Mouse (Mus musculus) brown adipose tissue, adult 24 weeks (tissue): ENCODE data around the gene Zdhhc4. TPM values are rescaled to one million over a fixed set of nuclear protein-coding genes. Genes with fewer than 3 reads are reported as not detected.

Experiments used
- H3K27ac ChIP-seq: fragments of 200-500 bp; replicated peaks from 2 replicates; pipeline ENCODE4 v1.5.1; 2012; ENCODE audit warnings: low read depth, mild to moderate bottlenecking, low read length
- H3K4me1 ChIP-seq: fragments of 200-500 bp; 2 replicates; pipeline ENCODE4 v1.6.1; 2012; ENCODE audit warnings: low read length, mixed read lengths; ENCODE audit not compliant: control insufficient read depth, insufficient read depth, insufficient read length
- H3K4me3 ChIP-seq: fragments of 200-500 bp; 2 replicates; pipeline ENCODE4 v1.5.1; 2012; ENCODE audit warnings: low read depth, mild to moderate bottlenecking, low read length, moderate library complexity; ENCODE audit not compliant: insufficient read depth
- polyA plus RNA-seq: library from polyadenylated mRNA; stranded (reverse); fragments of >200 nt; gene quantifications from 2 replicates; pipeline ENCODE4 v1.2.4, GENCODE M21; 2012; ENCODE audit not compliant: missing spikeins, insufficient read depth, insufficient read length

The Zdhhc4 gene
- polyA plus RNA-seq, result 39.0 and 39.8 TPM in 2 replicates

DNA sequence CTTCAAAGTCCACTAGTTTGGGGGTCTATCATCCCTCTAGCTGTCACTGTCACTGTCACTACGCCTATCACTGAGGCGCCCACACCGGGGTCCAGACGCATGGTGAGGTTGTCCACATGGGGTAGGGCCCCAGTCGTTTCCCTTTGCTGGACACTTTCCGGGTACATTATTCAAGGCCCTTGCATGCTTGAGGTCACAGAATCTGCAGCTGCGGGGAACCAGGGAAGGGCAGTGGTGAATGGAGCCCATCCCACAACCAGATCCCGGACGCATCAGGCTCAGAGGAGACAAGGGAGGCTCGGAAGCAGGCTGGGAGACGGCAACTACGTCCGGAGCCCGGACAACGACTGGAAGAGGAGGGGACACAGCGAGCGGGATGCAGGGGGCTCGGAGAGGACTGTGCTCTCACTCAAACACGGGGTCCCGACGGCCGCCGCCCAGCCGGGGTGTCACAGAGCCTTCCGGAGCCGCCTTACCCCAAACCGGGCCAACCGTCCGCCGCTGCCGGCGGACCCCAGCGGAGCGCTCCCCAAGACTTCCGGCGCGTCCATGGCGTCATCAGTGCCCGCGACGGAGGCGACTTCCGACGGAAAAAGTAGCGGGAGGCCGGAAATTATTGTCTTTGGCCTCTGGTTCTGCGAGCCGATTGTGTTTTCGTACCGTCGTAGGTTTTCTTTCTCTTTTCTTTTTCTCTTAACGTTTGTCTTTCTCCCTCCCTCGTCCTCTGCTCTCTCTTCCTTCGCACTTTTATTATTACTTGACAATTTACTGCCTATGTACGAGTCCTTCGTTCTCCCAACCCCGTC lies at the start of gene Zdhhc4:
Gene Zdhhc4 (minus strand): TSS at position 567 of the 806 bp plus-strand sequence.
- Histone ChIP-seq H3K4me1 (peaks cover 5% of the 10 kb centered on the region), H3K4me3 (peak within 1 kb of the TSS; percentile 99), H3K27ac (peak within 1 kb of the TSS; percentile 93)

DNA sequence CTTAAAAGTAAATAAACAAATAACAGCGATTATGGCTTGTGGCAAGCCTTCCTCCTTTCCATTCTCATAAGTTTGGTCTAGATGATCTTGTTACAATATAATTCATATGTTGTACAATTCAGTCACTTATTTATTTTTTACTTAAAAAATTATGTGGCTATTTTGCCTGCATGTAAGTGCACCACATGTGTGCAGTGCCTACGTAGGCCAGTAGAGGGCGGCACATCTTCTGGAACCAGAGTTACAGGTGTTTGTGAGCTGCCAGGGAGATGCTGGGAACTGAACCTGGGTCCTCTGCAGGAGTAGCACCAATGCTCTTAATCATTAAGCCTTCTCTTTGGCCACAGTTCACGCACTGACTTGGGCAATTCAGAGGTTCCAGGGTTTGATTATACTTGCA lies 47.1 kb upstream of the Zdhhc4 start:
- no peak overlapping the region for H3K4me3 ChIP-seq
- no peaks in the 10 kb centered on the region for H3K4me1 ChIP-seq
- no peak overlapping the region for H3K27ac ChIP-seq

DNA sequence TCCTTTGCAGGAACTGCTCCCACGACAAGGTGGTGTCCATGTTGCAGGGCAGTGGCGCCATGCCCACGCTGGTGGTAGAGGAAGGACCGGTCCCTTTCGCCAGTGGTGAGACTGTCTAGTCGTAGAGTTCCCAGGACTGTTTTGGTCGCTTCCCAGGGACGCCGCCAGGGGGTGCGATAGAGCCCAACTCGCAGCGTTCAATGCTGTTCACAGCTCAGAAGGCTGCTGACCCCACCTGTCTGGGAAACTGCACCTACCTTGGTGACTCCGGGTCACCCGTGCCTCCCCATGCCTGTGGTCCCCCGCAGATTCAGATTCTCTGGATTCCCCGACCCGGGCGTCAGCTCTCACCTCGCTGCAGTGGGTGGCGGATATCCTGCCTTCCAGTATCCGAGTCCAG lies 46.2 kb upstream of the Zdhhc4 start:
- Histone ChIP-seq H3K4me3 (no peak overlapping the region), H3K4me1 (no peaks in the 10 kb centered on the region), H3K27ac (no peak overlapping the region)

DNA sequence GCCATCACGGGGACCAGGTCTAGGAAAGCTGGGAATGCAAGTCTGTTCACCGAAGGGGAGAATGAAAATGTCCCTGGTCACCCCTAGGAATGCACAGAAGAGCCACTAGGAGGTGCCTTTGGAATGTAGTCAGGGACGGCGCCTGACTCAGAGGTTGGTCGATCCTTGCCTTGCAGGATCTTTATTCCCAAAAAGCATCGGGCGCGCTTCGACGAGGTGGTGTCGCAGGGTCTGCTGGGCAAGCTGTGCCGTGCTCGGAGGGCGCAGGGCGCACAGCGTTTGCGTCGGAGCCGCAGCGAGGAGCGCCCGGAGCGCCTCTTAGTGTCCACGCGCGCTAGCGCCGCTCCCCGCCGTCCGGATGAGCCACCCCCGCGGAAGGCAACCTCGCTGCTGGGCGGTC lies 43.8 kb upstream of the Zdhhc4 start:
- Histone ChIP-seq H3K4me3 (peak overlapping the region; percentile 39; the same call in 1 of the 2 replicates), H3K4me1 (no peaks in the 10 kb centered on the region), H3K27ac (no peak overlapping the region)

DNA sequence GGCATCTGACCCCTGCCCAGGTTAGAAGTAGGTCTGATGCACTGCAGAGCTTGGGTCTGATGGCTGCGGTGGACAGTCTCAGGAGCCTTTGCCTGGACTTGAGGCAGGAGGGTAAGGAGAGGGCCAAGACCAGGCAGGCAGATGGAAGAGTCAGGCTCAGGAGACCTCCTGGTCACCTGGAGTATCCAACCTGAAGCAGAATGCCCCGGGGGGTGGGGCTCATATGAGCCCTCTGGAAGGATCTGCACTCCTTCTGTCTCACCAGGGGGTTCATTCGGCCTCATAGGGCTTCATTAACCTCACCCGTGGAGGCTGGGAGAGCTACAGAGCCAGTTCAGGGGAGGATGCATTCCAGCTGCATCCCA lies 42.1 kb upstream of the Zdhhc4 start:
- no peak overlapping the region for H3K4me3 ChIP-seq
- no peaks in the 10 kb centered on the region for H3K4me1 ChIP-seq

DNA sequence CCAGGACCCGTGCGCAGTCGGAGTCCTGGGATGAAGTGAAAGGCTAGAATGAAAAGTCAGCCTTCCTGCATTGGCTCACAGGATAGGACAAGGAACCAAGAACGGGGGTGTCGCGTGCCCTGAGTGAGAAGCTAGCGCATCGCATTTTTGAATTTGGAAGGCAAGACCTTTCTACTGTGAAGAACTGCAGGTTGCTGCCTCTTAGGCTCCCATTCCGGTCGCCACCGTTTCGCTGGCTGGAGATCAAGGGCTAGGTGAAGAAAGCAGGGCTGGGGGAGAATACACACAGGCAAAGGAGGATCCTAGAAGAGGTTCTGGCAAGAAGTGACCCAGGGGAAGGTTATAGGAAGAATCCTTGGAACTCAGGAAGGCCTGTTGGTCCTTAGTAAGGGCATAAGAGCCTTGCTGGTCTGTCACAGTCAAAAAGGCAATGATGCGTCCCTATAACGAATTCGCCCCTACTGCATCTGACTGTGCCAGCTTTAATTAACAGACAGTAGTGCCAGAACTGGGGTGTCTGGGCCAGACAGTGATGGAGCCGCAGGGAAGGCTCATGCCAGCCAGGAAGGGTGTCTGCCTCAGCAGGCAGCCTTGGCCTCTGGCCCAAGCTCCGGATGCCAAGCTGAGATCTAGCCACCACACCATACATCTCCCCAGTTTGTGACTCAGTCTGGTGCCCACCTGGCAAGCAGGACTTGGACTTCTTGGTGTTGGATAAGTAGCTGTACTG lies 41.5 kb upstream of the Zdhhc4 start:
- no peaks in the 10 kb centered on the region for H3K4me1 ChIP-seq
- no peak overlapping the region for H3K4me3 ChIP-seq
- no peak overlapping the region for H3K27ac ChIP-seq

More for the DNA sequence above, 42.1 kb upstream of the Zdhhc4 start:
- no peak overlapping the region for H3K27ac ChIP-seq

DNA sequence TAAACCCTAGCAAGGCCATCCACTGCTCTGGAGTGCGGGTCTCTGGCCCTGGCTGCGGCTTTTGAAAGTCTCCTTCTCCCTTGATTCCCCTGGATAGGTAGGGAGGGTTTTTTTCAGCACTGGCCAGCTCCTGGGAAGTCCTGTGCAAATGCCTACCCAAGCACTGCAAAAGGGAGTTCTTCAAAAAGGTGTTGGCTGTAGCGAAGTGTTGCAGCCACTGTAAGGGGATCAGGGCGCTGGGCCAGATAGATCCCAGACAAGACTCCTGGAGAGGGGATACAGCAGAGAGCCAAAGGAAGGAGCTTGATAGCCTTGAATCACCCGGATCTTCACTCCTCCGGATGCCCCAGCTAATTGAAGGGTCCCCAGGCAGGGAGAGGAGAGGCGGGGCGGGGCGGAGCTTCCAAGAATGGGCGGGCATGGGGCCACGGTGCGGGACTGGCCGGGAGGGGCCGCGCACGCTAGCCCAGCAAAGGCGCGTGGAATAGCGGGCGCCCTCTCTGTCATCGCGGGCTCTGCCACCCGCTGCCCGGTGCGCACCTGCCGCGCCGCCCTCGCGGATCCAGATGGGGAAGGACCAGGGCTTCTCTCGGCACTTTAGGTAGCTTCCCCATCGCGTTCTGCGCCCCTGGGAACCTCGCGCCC lies 40.7 kb upstream of the Zdhhc4 start:
- H3K4me3 ChIP-seq, result no peak overlapping the region
- no peak overlapping the region for H3K27ac ChIP-seq
- no peaks in the 10 kb centered on the region for H3K4me1 ChIP-seq

DNA sequence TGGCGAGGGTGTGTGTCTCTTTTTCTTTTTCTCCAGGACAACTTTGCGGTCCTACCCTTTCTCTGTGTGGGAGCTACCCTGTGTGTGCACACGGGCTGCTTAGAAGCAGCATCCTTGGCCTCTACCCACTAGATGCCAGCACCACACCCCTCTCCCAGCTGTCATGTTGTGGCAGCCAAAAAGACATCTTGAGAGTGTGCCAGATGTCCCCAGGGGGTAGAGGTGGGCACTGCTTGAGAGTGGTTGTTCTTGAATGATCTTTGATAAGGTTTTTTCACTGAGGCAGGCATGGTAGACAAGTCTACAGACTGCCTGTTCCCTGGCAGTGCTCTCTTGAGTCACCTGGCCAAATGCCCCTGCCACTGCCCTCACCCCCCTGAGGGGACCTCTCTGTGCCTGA lies 38.9 kb upstream of the Zdhhc4 start:
- H3K4me1 ChIP-seq, result no peaks in the 10 kb centered on the region
- no peak overlapping the region for H3K27ac ChIP-seq
- no peak overlapping the region for H3K4me3 ChIP-seq

DNA sequence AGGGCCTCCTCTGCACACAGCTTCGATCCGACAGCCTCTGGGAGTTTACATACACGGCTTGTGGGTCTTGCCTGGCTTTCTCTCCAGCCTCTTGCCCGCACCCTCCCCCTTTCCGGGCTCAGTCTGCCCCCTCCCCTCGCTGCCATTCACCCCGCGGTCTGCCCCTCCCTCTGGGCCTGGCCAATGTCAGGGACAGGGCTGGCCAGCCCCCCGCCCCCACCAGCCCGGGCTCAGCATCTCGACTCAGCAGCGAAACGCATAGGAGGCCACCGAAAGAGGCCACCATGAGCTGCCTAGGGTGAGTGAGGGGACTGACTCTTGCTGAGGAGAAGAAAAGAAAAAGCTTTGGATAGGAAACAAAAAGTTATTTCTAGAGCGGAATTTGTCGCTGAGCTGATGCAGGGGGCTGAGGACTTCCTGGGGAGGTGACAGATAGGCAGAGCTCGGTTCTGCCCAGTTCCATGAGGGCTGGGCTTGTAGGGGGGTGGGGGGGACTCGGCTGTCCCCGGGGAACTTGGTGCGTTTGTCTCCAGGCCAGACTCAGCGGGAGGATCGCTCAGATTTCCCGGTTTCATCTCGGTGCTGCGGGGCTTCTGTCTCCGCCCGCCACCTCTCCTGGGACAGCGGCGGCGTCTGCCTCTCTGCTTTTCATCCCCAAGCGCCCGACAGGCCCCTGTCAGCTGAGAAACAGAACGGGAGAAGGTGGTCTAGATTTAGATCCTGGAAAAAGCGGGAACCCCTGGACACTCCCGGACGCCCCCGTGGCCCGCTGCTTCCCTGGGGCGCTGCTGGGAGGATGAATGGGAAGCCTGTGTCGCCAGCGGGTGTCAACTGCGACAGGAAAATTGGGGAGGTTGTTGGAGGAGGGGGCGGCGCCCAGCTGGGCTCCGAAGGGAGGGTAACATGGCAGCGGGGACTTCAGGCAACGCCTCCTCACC lies 34.9 kb upstream of the Zdhhc4 start:
- H3K4me1 ChIP-seq, result no peaks in the 10 kb centered on the region
- peak overlapping the region; percentile 30; the same call in 1 of the 2 replicates for H3K4me3 ChIP-seq
- H3K27ac ChIP-seq, result no peak overlapping the region

DNA sequence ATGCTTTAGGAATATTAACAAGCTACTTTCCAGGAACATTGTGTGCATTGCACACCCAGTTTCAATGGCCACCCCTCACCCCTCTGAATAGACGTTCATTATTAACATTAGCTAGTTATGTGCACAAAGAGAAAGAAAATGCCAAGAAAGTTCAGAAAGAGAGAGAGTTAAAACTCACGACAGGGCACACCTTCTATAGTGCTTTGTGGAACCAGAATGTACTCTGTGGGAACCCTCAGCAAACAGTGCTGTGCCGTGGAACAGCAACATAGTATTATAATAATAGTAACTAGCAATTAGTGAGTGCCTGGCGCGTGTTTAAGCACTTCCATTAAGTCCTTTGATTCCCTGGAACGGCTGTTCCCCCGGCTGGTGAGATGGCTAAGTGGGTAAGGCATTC lies 32.4 kb upstream of the Zdhhc4 start:
- H3K4me1 ChIP-seq, result no peaks in the 10 kb centered on the region
- H3K4me3 ChIP-seq, result no peak overlapping the region
- no peak overlapping the region for H3K27ac ChIP-seq

DNA sequence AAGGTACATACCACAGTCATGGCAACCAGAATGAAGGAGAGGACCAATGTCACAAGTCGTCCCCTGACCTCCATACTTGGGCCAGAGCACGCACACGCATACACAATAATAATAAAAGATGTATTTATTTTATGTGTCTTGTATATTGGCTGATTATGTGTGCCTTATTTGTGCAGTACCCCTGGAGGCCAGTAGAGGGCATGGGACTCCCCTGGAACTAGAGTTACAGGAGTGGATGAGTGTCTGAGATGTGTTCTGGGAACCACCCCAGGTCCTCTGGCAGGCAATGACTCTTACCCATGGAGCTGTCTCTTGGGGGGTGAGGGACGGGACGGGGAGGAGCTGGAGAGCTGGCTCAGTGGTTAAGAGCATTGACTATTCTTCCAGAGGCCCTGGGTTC lies 30.9 kb upstream of the Zdhhc4 start:
- Histone ChIP-seq H3K4me3 (no peak overlapping the region), H3K4me1 (no peaks in the 10 kb centered on the region), H3K27ac (no peak overlapping the region)

DNA sequence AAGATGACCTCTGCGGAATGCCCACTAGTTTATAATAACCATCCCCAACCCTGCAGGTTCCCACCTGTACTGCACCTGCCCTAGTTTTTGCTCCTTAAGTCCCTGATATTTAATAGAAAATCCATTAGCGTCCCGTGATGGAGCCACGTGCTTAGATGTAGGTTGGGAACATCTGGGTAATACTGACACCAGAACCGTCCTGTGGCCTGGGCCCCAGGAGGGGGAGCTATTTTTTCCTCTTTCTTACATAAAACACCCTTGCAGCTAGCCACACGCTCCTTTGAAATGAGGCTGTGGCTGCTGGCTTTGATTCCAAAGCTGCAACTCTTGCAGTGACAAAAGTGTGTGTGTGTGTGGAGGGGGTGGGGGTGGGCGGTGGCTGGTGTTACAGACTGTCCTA lies 30.2 kb upstream of the Zdhhc4 start:
- no peak overlapping the region for H3K4me3 ChIP-seq
- H3K27ac ChIP-seq, result no peak overlapping the region
- H3K4me1 ChIP-seq, result no peaks in the 10 kb centered on the region

DNA sequence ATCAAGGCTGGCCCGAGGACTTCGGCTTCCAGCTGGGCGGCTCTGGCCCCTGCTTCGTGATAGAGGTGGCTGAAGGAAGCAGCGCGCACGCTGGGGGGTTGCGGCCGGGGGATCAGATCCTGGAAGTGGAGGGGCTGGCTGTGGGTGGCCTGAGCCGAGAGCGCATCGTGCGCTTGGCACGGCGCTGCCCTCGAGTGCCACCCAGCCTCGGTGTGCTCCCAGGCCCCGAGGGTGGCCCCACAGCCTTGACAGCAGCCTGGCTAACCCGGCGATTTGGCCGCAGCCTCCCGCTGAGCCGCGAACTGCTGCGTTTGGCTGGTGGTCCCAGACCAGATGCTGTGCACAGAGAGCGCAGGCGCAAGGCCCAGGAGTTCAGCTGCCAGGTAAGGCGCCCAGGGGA lies 28.5 kb upstream of the Zdhhc4 start:
- Histone ChIP-seq H3K4me1 (no peaks in the 10 kb centered on the region), H3K27ac (no peak overlapping the region), H3K4me3 (no peak overlapping the region)

DNA sequence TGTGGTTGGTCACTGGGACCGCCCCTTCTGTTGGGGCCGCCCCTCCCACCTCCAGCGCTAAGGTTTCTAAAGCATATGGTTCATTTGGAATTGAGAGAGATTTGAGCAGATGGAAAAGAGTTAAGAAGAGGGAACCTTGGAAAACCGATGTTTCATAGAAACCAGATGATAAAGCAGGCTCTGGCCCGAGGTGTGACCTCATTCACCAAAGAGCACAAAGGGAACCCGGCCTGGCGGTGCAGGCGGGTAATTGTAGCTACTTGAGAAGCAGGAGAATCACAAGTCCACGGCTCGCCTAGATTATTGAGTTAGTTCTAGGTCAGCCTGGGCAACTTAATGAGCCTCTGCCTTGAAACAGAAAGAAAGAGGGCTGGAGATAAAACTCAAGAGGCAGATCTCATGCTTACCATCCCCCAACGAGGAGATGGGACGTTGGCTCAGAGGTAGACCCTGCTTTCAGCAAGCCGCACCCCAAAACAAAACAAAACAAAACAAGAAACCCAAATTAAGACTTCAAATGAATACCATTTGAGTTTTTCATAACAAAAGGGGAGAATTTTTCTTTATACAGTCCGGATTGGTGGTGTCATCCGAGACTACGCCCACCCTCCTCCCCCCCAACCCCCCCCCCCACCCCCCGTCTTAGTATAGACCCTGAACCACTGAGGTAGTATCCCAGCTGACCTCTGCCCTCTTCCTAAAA lies 27.8 kb upstream of the Zdhhc4 start, which contains the start of gene Grid2ip:
Gene Grid2ip (plus strand): TSS at position 653 of the 703 bp plus-strand sequence.
- H3K4me1 ChIP-seq, result no peaks in the 10 kb centered on the region
- no peak within 1 kb of the TSS for H3K27ac ChIP-seq
- H3K4me3 ChIP-seq, result no peak within 1 kb of the TSS
